Mouse (Mus musculus): ENCODE results near the gene Myh7b. TPM values are rescaled to one million over a fixed set of nuclear protein-coding genes. Genes with fewer than 3 reads are reported as not detected.

Gene Myh7b
- polyA plus RNA-seq, 1 experiment from 2014 or later, result 21.8 TPM

DNA sequence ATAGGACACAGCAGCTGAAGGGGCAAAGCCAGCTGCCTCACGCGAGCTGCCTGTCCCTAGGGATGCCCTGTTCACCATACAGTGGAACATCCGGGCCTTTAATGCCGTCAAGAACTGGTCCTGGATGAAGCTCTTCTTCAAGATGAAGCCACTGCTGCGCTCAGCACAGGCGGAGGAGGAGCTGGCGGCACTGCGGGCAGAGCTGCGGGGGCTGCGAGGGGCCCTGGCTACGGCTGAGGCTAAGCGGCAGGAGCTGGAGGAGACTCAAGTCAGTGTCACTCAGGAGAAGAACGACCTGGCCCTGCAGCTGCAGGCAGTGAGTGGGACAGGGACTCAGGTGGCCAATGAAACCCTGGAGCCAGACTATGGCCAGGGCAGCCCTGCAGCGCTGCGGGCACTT is 15.3 kb downstream of the Myh7b start:
- H3K27me3 ChIP-seq, result peaks cover 37% of the 10 kb centered on the region
- H3K36me3 ChIP-seq, result peaks cover 85% of the 10 kb centered on the region
- H3K9me3 ChIP-seq (replicated peaks), result no peaks in the 10 kb centered on the region
- H3K27ac ChIP-seq, result no peak overlapping the region
- no peak for ATAC-seq (replicated peaks; ENCODE audit: insufficient number of reproducible peaks, insufficient read depth, low FRiP score, low read depth)
- H3K4me3 ChIP-seq, result no peak overlapping the region
- H3K9ac ChIP-seq, result no peak overlapping the region
- H3K4me1 ChIP-seq (replicated peaks), result peaks cover 22% of the 10 kb centered on the region
- WGBS, result 55% methylated on average over 15 of the region's 15 CpGs
- H3K4me2 ChIP-seq, result no peak overlapping the region

DNA sequence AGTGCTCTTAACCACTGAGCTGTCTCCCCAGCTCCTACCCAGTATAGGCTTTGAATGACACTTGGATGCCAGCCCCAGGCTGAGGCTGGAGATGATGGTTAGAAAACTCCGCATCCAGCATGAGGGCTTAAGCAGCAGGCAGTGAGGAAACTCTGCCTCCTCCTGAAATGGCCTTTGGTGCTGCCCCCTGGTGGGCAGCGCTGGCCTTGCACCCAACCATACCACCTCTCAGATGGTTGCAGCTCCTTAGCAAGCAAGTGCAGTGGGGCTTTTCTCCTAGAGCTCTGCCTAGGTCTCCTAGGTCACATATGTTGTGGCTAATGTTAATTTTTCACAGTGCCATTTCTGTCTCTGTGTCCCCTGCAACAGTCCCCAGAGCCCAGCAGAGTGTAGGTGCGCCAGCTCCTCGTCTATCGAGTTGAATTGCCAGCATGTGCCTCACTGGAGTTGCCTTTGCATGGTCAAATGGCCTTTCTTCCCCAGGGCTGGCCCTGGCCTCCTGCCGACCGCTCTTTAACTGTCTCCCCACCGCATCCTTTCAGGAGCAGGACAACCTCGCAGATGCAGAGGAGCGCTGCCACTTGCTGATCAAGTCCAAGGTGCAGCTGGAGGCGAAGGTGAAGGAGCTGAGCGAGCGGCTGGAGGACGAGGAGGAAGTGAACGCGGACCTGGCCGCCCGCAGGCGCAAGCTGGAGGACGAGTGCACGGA is 16.2 kb downstream of the Myh7b start:
- Histone ChIP-seq H3K4me3 (no peak overlapping the region), H3K27ac (no peak overlapping the region), H3K36me3 (peaks cover 85% of the 10 kb centered on the region), H3K9ac (no peak overlapping the region), H3K9me3 (replicated peaks) (no peaks in the 10 kb centered on the region), H3K4me2 (no peak overlapping the region), H3K4me1 (replicated peaks) (peaks cover 22% of the 10 kb centered on the region), H3K27me3 (peaks cover 41% of the 10 kb centered on the region)
- 57% methylated on average over 21 of the region's 21 CpGs for WGBS
- ATAC-seq (replicated peaks; ENCODE audit: insufficient number of reproducible peaks, insufficient read depth, low FRiP score, low read depth), result no peak

DNA sequence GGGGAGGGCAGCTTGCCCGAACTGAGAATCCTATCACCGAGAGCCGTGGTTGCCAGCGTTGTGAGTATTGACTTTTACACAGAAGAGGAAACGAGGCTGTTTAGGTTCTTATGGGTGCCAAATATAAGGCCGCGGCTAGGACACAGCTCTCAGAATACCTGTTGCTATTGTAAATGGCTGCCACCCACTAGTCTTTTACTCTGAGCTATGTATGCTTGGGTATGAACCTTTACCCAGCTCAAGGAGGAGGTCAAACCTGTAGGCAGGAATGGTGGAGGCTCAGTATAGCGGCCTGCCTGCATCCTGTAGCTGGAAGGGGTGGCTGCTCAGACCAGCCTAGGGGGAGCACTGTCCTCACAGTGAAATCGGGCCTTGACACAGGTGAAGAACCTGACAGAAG is 17.1 kb downstream of the Myh7b start:
- WGBS, result 82% methylated on average over 9 of the region's 9 CpGs
- H3K9ac ChIP-seq, result no peak overlapping the region
- H3K36me3 ChIP-seq, result peaks cover 85% of the 10 kb centered on the region
- no peak overlapping the region for H3K27ac ChIP-seq
- no peak overlapping the region for H3K4me3 ChIP-seq
- ATAC-seq (replicated peaks; ENCODE audit: insufficient number of reproducible peaks, insufficient read depth, low FRiP score, low read depth), result no peak
- peaks cover 26% of the 10 kb centered on the region for H3K4me1 ChIP-seq (replicated peaks)
- H3K9me3 ChIP-seq (replicated peaks), result no peaks in the 10 kb centered on the region
- peaks cover 41% of the 10 kb centered on the region for H3K27me3 ChIP-seq
- no peak overlapping the region for H3K4me2 ChIP-seq

- peaks cover 29% of the 10 kb centered on the region for H3K4me1 ChIP-seq (replicated peaks)
- ATAC-seq (replicated peaks; ENCODE audit: insufficient number of reproducible peaks, insufficient read depth, low FRiP score, low read depth), result no peak
- peaks cover 85% of the 10 kb centered on the region for H3K36me3 ChIP-seq
- no peak overlapping the region for H3K4me3 ChIP-seq
- H3K9ac ChIP-seq, result no peak overlapping the region
- no peaks in the 10 kb centered on the region for H3K9me3 ChIP-seq (replicated peaks)
- 78% methylated on average over 13 of the region's 13 CpGs for WGBS
- H3K27me3 ChIP-seq, result peaks cover 41% of the 10 kb centered on the region
- H3K4me2 ChIP-seq, result no peak overlapping the region
- no peak overlapping the region for H3K27ac ChIP-seq
Measured at GRCm38 (mm10) chr2:155628519-155628918, 17.5 kb downstream of the Myh7b start.

DNA sequence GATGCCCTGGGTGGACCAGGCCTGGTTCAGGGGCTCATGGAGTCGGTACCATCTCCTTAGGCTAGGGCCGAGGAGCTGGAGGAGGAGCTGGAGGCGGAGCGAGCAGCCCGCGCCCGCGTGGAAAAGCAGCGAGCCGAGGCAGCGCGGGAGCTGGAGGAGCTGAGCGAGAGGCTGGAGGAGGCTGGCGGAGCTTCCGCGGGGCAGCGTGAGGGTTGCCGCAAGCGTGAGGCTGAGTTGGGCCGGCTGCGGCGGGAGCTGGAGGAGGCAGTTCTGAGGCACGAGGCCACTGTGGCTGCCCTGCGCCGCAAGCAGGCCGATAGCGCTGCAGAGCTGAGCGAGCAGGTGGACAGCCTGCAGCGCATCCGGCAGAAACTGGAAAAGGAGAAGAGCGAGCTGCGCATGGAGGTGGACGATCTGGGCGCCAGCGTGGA is 18.2 kb downstream of the Myh7b start:
- Histone ChIP-seq H3K27ac (no peak overlapping the region), H3K27me3 (peaks cover 41% of the 10 kb centered on the region), H3K4me3 (peak overlapping the region; percentile 26), H3K36me3 (peaks cover 86% of the 10 kb centered on the region), H3K4me1 (replicated peaks) (peaks cover 33% of the 10 kb centered on the region), H3K9me3 (replicated peaks) (no peaks in the 10 kb centered on the region), H3K4me2 (peak overlapping the region; percentile 50), H3K9ac (0 out of 2 replicates have a peak overlapping the region, but pooled peaks have one; percentile 3)
- WGBS, result 15% methylated on average over 30 of the region's 35 CpGs
- ATAC-seq (replicated peaks; ENCODE audit: insufficient number of reproducible peaks, insufficient read depth, low FRiP score, low read depth), result no peak

DNA sequence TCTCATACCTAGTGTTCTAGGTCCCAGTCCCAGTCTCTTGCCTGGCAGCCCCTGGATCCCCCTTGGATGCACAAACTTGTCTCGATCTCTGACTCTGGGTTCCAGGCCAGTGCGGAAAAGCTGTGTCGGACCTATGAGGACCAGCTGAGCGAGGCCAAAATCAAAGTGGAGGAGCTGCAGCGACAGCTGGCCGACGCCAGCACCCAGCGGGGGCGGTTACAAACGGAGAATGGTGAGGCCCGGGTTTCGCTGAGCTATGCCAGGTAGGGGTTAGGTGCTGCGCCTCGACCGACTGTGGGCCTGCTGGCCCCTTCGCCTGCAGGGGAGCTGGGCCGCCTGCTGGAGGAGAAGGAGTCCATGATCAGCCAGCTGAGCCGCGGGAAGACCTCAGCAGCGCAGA is 19.1 kb downstream of the Myh7b start:
- Histone ChIP-seq H3K4me3 (no peak overlapping the region), H3K9ac (no peak overlapping the region), H3K4me2 (no peak overlapping the region), H3K36me3 (peaks cover 89% of the 10 kb centered on the region), H3K27me3 (peaks cover 41% of the 10 kb centered on the region), H3K4me1 (replicated peaks) (peaks cover 35% of the 10 kb centered on the region), H3K9me3 (replicated peaks) (no peaks in the 10 kb centered on the region), H3K27ac (0 out of 2 replicates have a peak overlapping the region, but pooled peaks have one; percentile 4)
- 61% methylated on average over 20 of the region's 20 CpGs for WGBS
- ATAC-seq (replicated peaks; ENCODE audit: insufficient number of reproducible peaks, insufficient read depth, low FRiP score, low read depth), result no peak

DNA sequence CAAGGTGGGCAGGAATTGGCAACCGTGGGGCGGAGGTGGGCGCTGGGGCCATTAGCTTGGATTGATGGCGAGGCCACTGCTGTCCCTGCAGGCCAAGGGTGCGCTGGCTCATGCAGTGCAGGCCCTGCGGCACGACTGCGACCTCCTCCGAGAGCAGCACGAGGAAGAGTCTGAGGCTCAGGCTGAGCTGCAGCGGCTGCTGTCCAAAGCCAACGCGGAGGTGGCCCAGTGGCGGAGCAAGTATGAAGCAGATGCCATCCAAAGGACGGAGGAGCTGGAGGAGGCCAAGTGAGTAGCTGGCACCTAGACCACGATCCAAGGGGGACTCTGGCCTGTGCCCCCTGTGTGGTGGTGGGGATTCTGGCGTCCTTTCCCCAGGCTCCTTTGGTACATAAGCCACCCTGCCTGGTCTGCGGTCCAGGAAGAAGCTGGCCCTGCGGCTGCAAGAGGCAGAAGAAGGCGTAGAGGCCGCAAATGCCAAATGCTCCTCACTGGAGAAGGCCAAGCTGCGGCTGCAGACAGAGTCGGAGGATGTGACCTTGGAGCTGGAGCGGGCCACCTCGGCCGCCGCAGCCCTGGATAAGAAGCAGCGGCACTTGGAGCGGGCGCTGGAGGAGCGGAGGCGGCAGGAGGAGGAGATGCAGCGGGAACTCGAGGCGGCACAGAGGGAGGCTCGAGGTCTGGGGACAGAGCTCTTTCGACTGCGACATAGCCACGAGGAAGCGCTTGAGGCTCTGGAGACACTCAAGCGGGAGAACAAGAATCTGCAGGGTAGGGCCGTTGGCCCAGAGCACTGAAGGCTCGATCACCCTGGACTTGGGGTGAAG is 19.8 kb downstream of the Myh7b start:
- Histone ChIP-seq H3K4me3 (no peak overlapping the region), H3K36me3 (peaks cover 89% of the 10 kb centered on the region), H3K4me1 (replicated peaks) (peaks cover 35% of the 10 kb centered on the region), H3K9me3 (replicated peaks) (no peaks in the 10 kb centered on the region), H3K27ac (0 out of 2 replicates have a peak overlapping the region, but pooled peaks have one; percentile 4), H3K4me2 (no peak overlapping the region), H3K9ac (no peak overlapping the region), H3K27me3 (peaks cover 39% of the 10 kb centered on the region)
- no peak for ATAC-seq (replicated peaks; ENCODE audit: insufficient number of reproducible peaks, insufficient read depth, low FRiP score, low read depth)
- WGBS, result 38% methylated on average over 43 of the region's 43 CpGs

DNA sequence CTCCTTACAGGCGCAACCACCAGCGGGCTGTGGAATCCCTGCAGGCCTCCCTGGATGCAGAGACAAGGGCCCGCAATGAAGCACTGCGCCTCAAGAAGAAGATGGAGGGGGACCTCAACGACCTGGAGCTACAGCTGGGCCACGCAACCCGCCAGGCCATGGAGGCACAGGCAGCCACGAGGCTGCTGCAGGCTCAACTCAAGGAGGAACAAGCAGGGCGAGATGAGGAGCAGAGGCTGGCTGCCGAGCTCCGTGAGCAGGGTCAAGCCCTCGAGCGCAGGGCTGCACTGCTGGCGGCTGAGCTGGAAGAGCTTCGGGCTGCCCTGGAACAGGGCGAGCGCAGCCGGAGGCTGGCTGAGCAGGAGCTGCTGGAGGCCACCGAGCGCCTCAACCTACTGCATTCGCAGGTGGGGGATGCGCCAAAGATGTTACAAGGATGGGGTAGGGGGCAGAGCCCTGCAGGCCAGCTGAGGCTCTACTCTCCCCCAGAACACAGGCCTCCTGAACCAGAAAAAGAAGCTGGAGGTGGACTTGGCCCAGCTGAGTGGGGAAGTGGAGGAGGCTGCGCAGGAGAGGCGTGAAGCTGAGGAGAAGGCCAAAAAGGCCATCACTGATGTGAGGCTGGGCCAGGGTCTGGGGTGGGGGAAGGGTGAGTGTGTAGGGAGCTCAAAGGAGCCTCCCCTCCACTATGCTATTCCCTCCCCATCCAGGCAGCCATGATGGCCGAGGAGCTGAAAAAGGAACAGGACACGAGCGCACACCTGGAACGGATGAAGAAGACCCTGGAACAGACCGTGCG is 21.3 kb downstream of the Myh7b start:
- Histone ChIP-seq H3K27ac (no peak overlapping the region), H3K36me3 (peaks cover 98% of the 10 kb centered on the region), H3K27me3 (peaks cover 32% of the 10 kb centered on the region), H3K9me3 (replicated peaks) (no peaks in the 10 kb centered on the region), H3K4me1 (replicated peaks) (peaks cover 35% of the 10 kb centered on the region), H3K4me3 (no peak overlapping the region), H3K9ac (no peak overlapping the region), H3K4me2 (no peak overlapping the region)
- ATAC-seq (replicated peaks; ENCODE audit: insufficient number of reproducible peaks, insufficient read depth, low FRiP score, low read depth), result no peak
- 73% methylated on average over 30 of the region's 30 CpGs for WGBS

DNA sequence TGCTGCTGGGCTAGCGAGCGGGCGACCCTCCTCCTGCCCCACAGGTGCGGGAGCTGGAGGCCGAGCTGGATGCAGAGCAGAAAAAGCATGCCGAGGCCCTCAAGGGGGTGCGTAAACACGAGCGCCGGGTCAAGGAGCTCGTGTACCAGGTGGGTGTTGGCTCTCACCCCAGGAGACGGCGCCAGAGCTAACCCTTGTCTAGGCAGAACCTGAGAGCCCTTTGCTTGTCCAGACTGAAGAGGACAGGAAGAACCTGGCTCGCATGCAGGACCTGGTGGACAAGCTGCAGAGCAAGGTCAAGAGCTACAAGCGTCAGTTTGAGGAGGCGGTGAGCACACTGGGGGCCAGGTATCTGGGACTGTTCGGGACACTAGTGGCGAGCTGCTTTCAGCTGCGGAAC is 22.1 kb downstream of the Myh7b start:
- H3K36me3 ChIP-seq, result peaks cover 98% of the 10 kb centered on the region
- no peaks in the 10 kb centered on the region for H3K9me3 ChIP-seq (replicated peaks)
- 59% methylated on average over 19 of the region's 19 CpGs for WGBS
- H3K27me3 ChIP-seq, result peaks cover 32% of the 10 kb centered on the region
- no peak overlapping the region for H3K4me2 ChIP-seq
- no peak for ATAC-seq (replicated peaks; ENCODE audit: insufficient number of reproducible peaks, insufficient read depth, low FRiP score, low read depth)
- peaks cover 35% of the 10 kb centered on the region for H3K4me1 ChIP-seq (replicated peaks)
- H3K9ac ChIP-seq, result no peak overlapping the region
- 0 out of 2 replicates have a peak overlapping the region, but pooled peaks have one; percentile 24 for H3K27ac ChIP-seq
- no peak overlapping the region for H3K4me3 ChIP-seq

DNA sequence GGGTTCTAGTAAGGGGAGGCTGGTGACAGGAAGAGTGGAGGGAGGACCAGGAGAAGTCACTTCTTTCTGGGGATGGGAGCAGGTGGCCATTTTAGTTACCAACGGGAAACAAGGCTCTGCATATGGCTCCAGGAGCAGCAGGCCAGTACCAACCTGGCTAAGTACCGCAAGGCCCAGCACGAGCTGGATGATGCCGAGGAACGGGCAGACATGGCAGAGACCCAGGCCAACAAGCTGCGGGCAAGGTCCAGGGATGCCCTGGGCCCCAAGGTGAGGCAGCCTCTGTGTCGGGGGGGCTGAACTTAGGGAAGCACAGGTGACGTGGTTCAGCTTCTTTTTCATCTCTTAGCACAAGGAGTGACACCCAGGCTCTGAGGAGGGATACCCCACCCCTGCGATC is 22.7 kb downstream of the Myh7b start:
- ATAC-seq (replicated peaks; ENCODE audit: insufficient number of reproducible peaks, insufficient read depth, low FRiP score, low read depth), result no peak
- no peak overlapping the region for H3K4me2 ChIP-seq
- H3K9ac ChIP-seq, result no peak overlapping the region
- whole genome bisulfite sequencing, result 85% methylated on average over 9 of the region's 9 CpGs
- H3K27me3 ChIP-seq, result peaks cover 26% of the 10 kb centered on the region
- peaks cover 96% of the 10 kb centered on the region for H3K36me3 ChIP-seq
- no peaks in the 10 kb centered on the region for H3K9me3 ChIP-seq (replicated peaks)
- peaks cover 32% of the 10 kb centered on the region for H3K4me1 ChIP-seq (replicated peaks)
- H3K4me3 ChIP-seq, result no peak overlapping the region
- no peak overlapping the region for H3K27ac ChIP-seq

DNA sequence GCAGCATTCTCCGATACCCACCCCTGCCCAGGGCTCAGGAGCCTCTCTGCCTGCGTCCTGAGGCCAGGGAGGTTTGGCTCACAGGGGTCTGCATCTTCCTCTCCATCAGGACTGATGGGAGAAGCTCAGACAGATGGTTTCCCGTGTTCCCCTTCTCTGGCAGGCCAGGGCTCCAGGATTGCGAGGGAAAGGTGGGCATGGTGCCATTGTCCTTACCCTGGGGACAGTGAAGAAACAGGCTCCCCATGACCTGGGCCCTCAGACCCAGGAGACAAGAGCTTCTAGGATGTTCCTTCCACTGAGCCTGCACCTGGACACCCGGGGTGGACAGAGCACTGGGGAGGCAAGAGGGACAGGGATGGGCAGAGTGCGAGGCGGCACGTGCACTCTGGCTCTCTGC is 23.6 kb downstream of the Myh7b start:
- WGBS, result 75% methylated on average over 8 of the region's 8 CpGs
- H3K4me1 ChIP-seq (replicated peaks), result peaks cover 23% of the 10 kb centered on the region
- H3K27ac ChIP-seq, result peak overlapping the region; percentile 53
- H3K27me3 ChIP-seq, result peaks cover 19% of the 10 kb centered on the region
- H3K36me3 ChIP-seq, result peaks cover 94% of the 10 kb centered on the region
- no peak for ATAC-seq (replicated peaks; ENCODE audit: insufficient number of reproducible peaks, insufficient read depth, low FRiP score, low read depth)
- H3K9me3 ChIP-seq (replicated peaks), result no peaks in the 10 kb centered on the region
- no peak overlapping the region for H3K4me3 ChIP-seq
- no peak overlapping the region for H3K9ac ChIP-seq
- H3K4me2 ChIP-seq, result no peak overlapping the region
